Mouse (Mus musculus) cortical plate, adult 2 months (tissue): ENCODE results near the gene Vmn1r54. TPM values are rescaled to one million over a fixed set of nuclear protein-coding genes. Genes with fewer than 3 reads are reported as not detected.
"Not testable (repeated sequence)": the region's sequence is repeated elsewhere in the genome, so short reads cannot be mapped to it uniquely, and the experiment has no call there.

Source experiments
- H3K27ac ChIP-seq: fragments of 200-500 bp; 2 replicates; pipeline ENCODE4 v1.5.1; 2012; ENCODE audit warnings: low read length, control low read depth, inconsistent platforms; ENCODE audit not compliant: insufficient read depth
- H3K4me1 ChIP-seq: fragments of 200-500 bp; 2 replicates; pipeline ENCODE4 v1.6.1; 2011; ENCODE audit warnings: low read length; ENCODE audit not compliant: control insufficient read depth, insufficient read depth
- H3K4me3 ChIP-seq: fragments of 200-500 bp; 2 replicates; pipeline ENCODE4 v1.5.1; 2011; ENCODE audit warnings: mild to moderate bottlenecking, low read length, control low read depth; ENCODE audit not compliant: insufficient read depth
- CTCF ChIP-seq: fragments of 200-500 bp; IDR thresholded peaks from 2 replicates; pipeline ENCODE4 v1.5.1; 2011; ENCODE audit warnings: mild to moderate bottlenecking, control low read depth, low read length; ENCODE audit not compliant: insufficient read depth; ENCODE audit errors: extremely low read depth
- POLR2A ChIP-seq: fragments of 200-500 bp; IDR thresholded peaks from 2 replicates; pipeline ENCODE4 v1.6.1; 2011; ENCODE audit warnings: mild to moderate bottlenecking, low read length, control low read depth; ENCODE audit not compliant: insufficient read depth; ENCODE audit errors: extremely low read depth
- polyA plus RNA-seq: library from polyadenylated mRNA; depleted of rRNA; stranded (reverse); fragments of >200 nt; gene quantifications from 2 replicates; pipeline ENCODE4 v1.2.3, GENCODE M21; 2012; rRNA removed

The Vmn1r54 gene
- polyA plus RNA-seq = not detected in 2 replicates

- TF ChIP-seq POLR2A (no peak), CTCF (no peak)
- H3K4me1 ChIP-seq = no peaks in the 10 kb centered on the region
- no peak within 1 kb of the TSS for H3K27ac ChIP-seq
- H3K4me3 ChIP-seq = no peak within 1 kb of the TSS
Measured at GRCm38 (mm10) chr6:90246000-90246399, at the start of gene Vmn1r54. Vmn1r54 (plus strand) TSS chr6:90246300.

- H3K4me3 ChIP-seq = not testable (repeated sequence)
Measured at GRCm38 (mm10) chr6:90202493-90202892, 43.6 kb upstream of the Vmn1r54 start, which contains the start of gene V1ra8. V1ra8 (plus strand) TSS chr6:90202793.

GRCm38 (mm10) chr6:90224338-90224737 lies 21.8 kb upstream of the Vmn1r54 start, which contains the start of gene Vmn1r53:
Vmn1r53 (minus strand) TSS chr6:90224438.
- no peak within 1 kb of the TSS for H3K4me3 ChIP-seq
- TF ChIP-seq POLR2A (no peak), CTCF (no peak)
- H3K27ac ChIP-seq = no peak within 1 kb of the TSS
- no peaks in the 10 kb centered on the region for H3K4me1 ChIP-seq

More at GRCm38 (mm10) chr6:90202493-90202892, 43.6 kb upstream of the Vmn1r54 start, which contains the start of gene V1ra8:
- not testable (repeated sequence) for H3K27ac ChIP-seq, H3K4me1 ChIP-seq

GRCm38 (mm10) chr6:90232114-90232513 lies 14.0 kb upstream of the Vmn1r54 start:
- not testable (repeated sequence) for H3K27ac ChIP-seq, H3K4me3 ChIP-seq, H3K4me1 ChIP-seq

- Histone ChIP-seq H3K27ac (no peak overlapping the region), H3K4me3 (no peak overlapping the region), H3K4me1 (no peaks in the 10 kb centered on the region)
- TF ChIP-seq CTCF = no peak
- TF ChIP-seq POLR2A = no peak
Measured at GRCm38 (mm10) chr6:90232681-90233080, 13.4 kb upstream of the Vmn1r54 start.

GRCm38 (mm10) chr6:90244019-90244418 lies 2.1 kb upstream of the Vmn1r54 start:
- H3K4me1 ChIP-seq = no peaks in the 10 kb centered on the region
- H3K4me3 ChIP-seq = no peak overlapping the region
- no peak overlapping the region for H3K27ac ChIP-seq
- TF ChIP-seq POLR2A = no peak
- no peak for TF ChIP-seq CTCF

- TF ChIP-seq CTCF (peak; percentile 39; the same call in 1 of the 2 replicates), POLR2A (no peak)
- no peak overlapping the region for H3K4me3 ChIP-seq
- no peak overlapping the region for H3K27ac ChIP-seq
- H3K4me1 ChIP-seq = no peaks in the 10 kb centered on the region
Measured at GRCm38 (mm10) chr6:90288265-90288664, 42.2 kb downstream of the Vmn1r54 start.

- Histone ChIP-seq H3K4me3 (no peak within 1 kb of the TSS), H3K27ac (no peak within 1 kb of the TSS), H3K4me1 (no peaks in the 10 kb centered on the region)
- no peak for TF ChIP-seq CTCF
- TF ChIP-seq POLR2A = no peak
Measured at GRCm38 (mm10) chr6:90300919-90301318, 54.8 kb downstream of the Vmn1r54 start, which contains the start of gene BC048671. BC048671 (plus strand) TSS chr6:90301219.

GRCm38 (mm10) chr6:90306315-90306975 lies 60.3 kb downstream of the Vmn1r54 start:
- Histone ChIP-seq H3K4me1 (no peaks in the 10 kb centered on the region), H3K27ac (no peak overlapping the region), H3K4me3 (no peak overlapping the region)
- no peak for TF ChIP-seq POLR2A
- no peak for TF ChIP-seq CTCF
